Mouse (Mus musculus): ENCODE results near the gene Slc2a9.
"Not testable (repeated sequence)": the region's sequence is repeated elsewhere in the genome, so short reads cannot be mapped to it uniquely, and the experiment has no call there.

The Slc2a9 gene

DNA sequence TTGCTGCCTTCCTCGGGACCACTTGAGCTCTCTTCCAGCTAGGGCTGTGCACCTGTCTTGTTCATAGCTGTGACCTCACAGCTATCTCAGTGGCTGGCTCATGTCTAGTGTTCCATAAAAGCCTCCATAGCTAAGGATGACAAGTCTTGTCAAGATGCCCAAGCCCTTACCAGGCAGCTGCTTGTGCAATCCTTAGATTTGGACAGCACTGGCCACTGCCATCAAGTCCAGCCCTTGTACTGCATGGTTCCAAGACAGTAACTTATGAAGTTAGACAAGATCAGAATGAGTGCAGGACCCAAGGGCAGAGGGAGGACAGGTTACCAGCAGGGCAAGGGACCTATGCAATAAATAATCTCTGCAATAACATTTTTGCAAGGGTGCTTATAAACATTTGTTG is 1.2 kb upstream of the Slc2a9 start:
- in situ Hi-C loops (cut with MboI, MseI), result no loop called here

- in situ Hi-C loops (cut with MboI, MseI), result no loop called here
Observed at GRCm38 (mm10) chr5:38500043-38500442, 2.9 kb downstream of the Slc2a9 start.

GRCm38 (mm10) chr5:38499316-38499811 is 3.6 kb downstream of the Slc2a9 start:
- in situ Hi-C loops (cut with MboI, MseI), result no loop called here

DNA sequence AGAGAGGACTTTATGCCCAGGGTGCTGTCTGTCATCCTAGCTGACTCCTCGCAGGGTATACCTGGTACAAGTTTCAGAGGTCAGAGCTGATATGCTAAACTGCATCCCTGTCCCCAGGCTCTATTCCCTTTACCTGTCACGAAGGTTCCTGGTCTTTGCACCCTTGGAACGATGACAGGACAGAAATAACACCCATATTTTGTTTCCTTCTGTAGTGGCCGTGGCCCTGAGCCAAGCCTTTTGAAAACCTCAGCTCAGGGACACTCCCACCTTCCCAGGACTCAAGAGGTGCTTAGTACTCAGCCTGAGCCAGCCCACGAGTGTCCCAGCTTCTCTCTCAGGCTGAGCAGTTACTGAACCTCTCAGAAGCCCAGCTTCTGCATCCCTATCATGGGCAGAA is 4.5 kb downstream of the Slc2a9 start:
- in situ Hi-C loops (cut with MboI, MseI), result no loop called here

DNA sequence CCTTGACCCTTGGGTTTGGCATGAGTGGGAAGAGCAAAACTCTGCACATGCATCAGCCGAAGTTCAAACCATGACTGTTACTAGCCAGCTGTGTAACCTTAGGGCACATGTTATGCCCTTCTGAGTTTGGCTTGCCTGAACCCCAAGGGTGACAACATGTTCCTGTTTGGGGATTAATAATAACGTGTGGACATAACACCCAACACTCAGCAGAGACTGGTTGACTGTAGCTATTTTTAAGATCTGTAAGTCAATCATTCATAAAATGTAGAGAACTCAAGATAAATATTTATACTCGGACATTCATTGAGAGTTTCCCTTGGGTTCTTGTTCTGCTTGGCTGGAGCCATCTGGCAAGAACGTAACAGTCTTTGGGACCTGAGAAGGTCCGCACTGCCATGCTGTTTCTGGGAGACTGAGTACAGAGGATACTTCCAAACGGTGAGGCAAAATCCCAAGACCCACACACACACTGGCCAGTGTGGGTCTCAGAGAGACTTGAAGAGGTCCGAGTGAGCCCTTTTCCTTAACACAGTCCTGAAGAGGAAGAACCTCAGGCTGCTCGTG is 6.4 kb downstream of the Slc2a9 start:
- in situ Hi-C loops (cut with MboI, MseI), result no loop called here

DNA sequence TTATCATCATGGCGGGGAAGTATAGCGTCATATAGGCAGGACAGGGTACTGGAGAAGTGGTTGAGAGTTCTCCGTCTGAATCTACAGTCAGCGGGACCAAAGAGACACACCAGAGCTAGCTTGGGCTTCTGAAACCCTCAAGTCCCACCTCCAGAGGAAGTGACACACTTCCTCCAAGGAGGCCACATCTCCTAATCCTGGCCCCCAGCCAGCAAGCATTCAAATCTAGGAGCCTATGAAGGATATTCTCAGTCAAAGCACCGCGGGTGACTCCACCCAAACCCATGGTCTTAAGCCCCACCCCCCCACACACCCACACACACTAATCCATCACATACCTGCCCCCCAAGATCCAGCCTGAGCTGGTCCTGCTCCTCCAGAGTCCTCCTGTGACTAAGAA is 9.1 kb downstream of the Slc2a9 start:
- in situ Hi-C loops (cut with MboI, MseI), result no loop called here

DNA sequence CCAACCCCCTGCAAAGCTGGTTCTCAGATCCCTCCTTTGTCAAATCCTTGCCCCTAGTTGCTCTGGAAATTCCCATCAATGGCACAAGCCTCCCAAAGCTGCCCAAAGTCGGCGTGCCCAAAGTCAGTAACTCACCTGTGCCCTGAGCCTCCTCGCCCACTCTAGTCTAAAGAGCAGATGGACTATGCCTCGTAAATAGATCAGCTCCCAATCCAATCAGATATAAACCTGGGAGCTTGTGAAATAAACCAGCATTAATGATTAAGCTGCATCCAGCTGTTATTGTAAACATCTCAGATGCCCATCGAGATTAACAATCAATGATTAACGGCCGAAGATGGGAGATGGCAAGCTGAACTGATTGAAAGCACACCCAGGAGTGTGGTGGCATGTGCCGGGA is 11.2 kb downstream of the Slc2a9 start:
- in situ Hi-C loops (cut with MboI, MseI), result no loop called here

DNA sequence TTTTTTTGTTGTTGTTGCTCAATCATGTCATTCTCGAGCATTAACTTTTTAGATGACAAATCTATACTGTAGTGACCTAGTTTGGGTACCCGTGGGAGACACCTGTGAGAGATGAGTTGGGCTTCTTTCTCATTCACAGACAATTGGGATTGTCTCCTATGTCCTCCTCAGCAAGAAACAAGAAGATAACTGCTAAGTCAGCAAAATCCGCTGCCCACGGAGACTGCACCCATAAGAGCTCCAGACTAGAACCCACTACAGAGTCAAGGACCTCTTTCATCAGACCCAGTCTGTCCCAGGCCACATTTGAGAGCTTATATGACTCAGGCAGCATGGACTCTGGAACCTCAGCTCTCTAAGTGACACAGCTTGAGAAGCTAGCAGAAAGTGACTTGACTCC is 13.2 kb downstream of the Slc2a9 start:
- in situ Hi-C loops (cut with MboI, MseI), result no loop called here

DNA sequence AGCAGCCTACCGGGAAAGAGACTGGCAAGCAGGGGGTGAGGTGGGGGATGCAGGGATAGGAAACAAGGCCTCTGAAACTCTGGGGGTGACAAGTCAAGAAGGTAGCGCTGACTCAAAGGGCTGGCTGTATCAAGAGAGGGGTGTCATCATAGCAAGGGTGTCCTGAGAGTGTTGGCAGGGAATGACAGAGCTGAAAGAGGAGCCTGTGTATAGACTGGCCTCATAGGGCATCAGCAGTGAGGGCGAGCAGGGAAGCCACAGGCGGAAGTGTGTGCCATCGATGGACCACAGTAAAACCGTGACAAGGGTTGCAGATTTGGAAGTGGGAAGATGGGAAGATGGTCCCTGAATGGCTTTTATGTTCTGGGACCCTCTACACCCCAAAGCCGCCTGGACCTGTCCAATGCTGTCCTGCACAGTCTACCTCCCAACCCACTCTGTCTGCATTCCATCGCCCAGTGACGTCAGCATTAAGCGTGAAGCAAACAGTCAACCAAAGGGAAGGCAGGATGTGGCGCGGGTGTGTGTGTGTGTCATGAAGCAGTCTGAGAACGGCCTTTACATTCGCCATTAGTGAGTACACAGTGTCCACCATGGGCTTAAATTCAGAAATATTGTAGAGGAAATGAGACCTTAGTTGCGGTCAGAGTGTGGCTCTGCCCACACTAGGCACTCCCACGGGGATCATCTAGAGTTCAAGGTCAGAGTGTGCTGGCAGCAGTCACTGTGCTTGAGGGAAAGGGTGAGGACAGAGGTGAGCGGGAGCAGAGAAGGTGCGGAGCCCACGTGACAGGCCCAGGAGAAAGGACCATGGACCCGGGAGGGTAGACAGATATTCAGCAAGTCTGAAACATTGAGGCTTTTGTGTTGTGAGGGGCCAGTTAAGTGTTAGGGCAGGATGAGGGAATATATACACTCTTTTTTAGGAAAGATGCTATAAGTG is 14.0 kb downstream of the Slc2a9 start:
- in situ Hi-C loops (cut with MboI, MseI), result no loop called here

GRCm38 (mm10) chr5:38488026-38488425 is 14.9 kb downstream of the Slc2a9 start:
- in situ Hi-C loops (cut with MboI, MseI), result no loop called here

GRCm38 (mm10) chr5:38487247-38487646 is 15.7 kb downstream of the Slc2a9 start:
- in situ Hi-C loops (cut with MboI, MseI), result no loop called here

- in situ Hi-C loops (cut with MboI, MseI), result no loop called here
Observed at GRCm38 (mm10) chr5:38485946-38486345, 17.0 kb downstream of the Slc2a9 start.

DNA sequence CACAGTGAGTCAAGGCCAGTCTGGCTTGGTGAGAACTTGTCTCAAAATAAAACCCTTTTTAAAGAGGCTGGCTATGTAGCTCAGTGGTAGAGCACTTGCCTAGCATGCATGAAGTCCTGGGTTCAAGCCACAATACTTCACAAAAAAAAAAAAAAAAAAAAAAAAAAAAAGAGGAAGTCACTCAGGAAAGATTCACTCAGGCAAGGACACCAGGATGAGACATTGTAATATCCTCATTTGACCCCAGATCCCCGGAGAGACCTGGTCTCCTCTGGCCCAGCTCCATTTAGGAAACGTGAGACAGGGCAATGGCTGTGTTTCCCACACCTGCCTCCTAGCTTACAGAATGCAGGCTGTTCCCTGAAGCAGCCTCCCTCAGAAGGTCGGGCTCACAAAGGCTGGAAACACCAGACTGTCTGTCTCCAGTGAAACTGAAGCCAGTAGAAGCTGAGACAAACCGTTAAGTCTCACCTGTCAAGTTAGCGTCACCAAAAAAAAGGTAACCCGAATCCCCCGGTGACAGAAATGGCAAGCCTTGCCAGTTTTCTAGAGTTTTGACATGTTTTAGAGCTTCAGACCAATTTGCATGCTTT is 19.3 kb downstream of the Slc2a9 start:
- in situ Hi-C loops (cut with MboI, MseI), result loop anchor here in 1 of 2 experiments (5.0 kb wide), 1 partner anchor 84 kb away; no protein-coding TSS in a partner anchor

DNA sequence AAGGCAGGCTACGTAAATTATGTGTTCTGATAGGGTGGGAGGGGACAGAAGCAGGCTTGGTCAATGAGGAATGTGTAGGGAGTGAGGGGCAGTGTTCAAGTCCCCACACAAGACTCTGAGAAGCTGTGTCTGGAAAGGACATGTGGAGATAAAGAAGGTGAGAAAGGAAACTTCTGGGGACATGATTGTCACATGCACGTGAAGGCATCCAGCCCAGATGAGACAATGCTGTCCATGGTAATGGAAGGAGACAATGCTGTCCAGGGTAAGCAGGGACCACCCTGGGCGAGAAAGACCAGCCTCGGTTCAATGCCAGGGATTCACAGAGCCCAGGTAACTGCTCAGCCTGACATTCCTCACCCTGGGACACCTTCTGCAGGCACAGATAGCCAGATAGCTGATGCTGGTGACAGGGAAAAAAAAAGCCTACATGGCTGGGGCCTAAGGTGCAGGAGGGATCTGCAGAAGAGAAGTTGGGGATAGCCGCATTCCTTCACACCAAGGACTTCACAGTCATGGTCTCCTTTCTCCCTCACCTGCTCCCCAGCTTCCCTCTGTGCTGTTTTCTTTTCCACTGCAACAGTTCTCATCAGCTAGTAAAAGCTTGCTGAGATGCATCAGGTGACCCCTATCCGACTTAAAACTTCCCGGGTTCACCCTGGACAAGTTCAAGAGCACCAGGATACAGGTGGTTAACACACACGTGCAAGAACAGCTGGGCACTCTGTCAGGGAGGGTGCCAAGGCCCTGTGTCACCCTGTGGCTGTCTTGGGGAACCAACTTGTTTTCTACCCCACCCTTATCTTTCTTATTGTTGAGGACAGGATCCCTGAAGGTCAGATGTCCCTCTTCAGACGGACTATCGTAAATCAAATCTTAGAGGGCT is 21.9 kb downstream of the Slc2a9 start:
- in situ Hi-C loops (cut with MboI, MseI), result loop anchor here in 1 of 2 experiments (5.0 kb wide), 1 partner anchor 86 kb away; no protein-coding TSS in a partner anchor

DNA sequence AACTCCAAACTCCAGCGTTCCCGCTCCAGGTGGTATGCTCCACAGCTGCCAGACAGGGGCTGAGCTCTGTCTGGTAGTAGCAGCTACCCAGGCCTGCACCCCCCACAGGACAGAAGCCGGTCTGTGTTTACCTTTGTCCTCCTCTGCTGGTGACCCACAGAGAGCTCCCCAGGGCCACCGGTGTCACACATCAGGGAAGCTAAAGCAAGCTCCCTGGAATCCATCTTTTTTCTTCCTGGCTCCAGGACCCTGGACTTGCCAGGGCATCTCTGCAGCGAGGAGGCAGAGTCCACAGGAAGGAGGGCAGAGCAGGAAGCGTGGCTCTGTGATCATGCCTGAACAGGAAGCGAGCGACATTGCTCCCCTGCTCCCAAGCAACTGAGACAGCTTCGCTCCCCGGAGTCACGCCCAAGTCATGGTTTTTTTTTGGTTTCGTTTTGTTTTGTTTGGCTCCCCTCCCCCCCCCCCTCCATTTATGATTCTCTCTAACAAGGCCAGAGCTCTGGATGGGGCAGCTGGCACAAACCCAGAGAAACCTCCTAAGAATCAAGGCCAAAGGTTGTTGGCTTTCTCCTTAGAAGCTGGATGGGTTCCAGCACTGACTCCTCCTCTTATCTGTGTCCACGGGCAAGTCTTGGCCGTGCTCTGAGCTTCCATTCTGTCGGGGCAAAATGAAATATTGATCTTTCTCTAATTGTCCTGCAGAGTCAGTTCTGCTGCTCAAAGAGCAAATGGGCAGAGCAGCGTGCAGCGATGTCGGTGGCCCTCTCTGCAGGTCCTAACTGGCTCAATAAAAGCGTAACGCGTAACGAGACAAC is 22.8 kb downstream of the Slc2a9 start:
- in situ Hi-C loops (cut with MboI, MseI), result loop anchor here in 1 of 2 experiments (5.0 kb wide), 1 partner anchor 87 kb away; no protein-coding TSS in a partner anchor

- in situ Hi-C loops (cut with MboI, MseI), result not testable (repeated sequence)
Observed at GRCm38 (mm10) chr5:38479545-38479907, 23.4 kb downstream of the Slc2a9 start.

GRCm38 (mm10) chr5:38479027-38479426 is 23.9 kb downstream of the Slc2a9 start:
- in situ Hi-C loops (cut with MboI, MseI), result no loop called here

GRCm38 (mm10) chr5:38477731-38478445 is 25.1 kb downstream of the Slc2a9 start:
- in situ Hi-C loops (cut with MboI, MseI), result no loop called here

- in situ Hi-C loops (cut with MboI, MseI), result no loop called here
Observed at GRCm38 (mm10) chr5:38476861-38477565, 25.9 kb downstream of the Slc2a9 start.
